Mouse (Mus musculus): ENCODE results near the gene Slc2a13. TPM values are rescaled to one million over a fixed set of nuclear protein-coding genes. Genes with fewer than 3 reads are reported as not detected.

The Slc2a13 gene
- total and polyA plus RNA-seq, 2 experiments from 2014 or later: 0.33 to 1.6 TPM

- Histone ChIP-seq H3K4me2 (ENCODE audit: low read depth, low read length) (no peak overlapping the region), H3K9ac (replicated peaks; ENCODE audit: low read depth, low read length) (no peak overlapping the region), H3K36me3 (replicated peaks; ENCODE audit: control insufficient read depth, insufficient read depth, low read length) (no peaks in the 10 kb centered on the region), H3K27ac (ENCODE audit: low read depth) (no peak overlapping the region), H3K4me3 (ENCODE audit: low read depth, low read length) (no peak overlapping the region), H3K27me3 (ENCODE audit: control insufficient read depth, insufficient read depth, low read length) (peaks cover 11% of the 10 kb centered on the region; the same call in 1 of the 2 replicates), H3K4me1 (ENCODE audit: control insufficient read depth, insufficient read depth) (no peaks in the 10 kb centered on the region; the same call in 1 of the 2 replicates), H3K9me3 (replicated peaks; ENCODE audit: control insufficient read depth, low read length) (no peaks in the 10 kb centered on the region)
- TF ChIP-seq EP300 (IDR thresholded peaks at IDR 0.05; ENCODE audit: low read depth) (no peak), CTCF (IDR thresholded peaks at IDR 0.05; ENCODE audit: low read depth) (no peak)
- 80% methylated on average over 8 of the region's 8 CpGs for WGBS
- DNase-seq (ENCODE audit: low spot score) (no peak), ATAC-seq (ENCODE audit: insufficient read depth, low read depth) (no peak)
These were observed 6.3 kb downstream of the Slc2a13 start for GRCm38 (mm10) chr15:91566784-91567183.

GRCm38 (mm10) chr15:91565025-91565605 lies 7.9 kb downstream of the Slc2a13 start:
- TF ChIP-seq EP300 (IDR thresholded peaks at IDR 0.05; ENCODE audit: low read depth): no peak
- no peak for TF ChIP-seq CTCF (IDR thresholded peaks at IDR 0.05; ENCODE audit: low read depth)
- WGBS: 89% methylated on average over 11 of the region's 11 CpGs

GRCm38 (mm10) chr15:91561728-91562127 lies 11.3 kb downstream of the Slc2a13 start:
- TF ChIP-seq CTCF (IDR thresholded peaks at IDR 0.05; ENCODE audit: low read depth) (no peak), EP300 (IDR thresholded peaks at IDR 0.05; ENCODE audit: low read depth) (no peak)
- H3K27me3 ChIP-seq (ENCODE audit: control insufficient read depth, insufficient read depth, low read length): no peaks in the 10 kb centered on the region
- no peak for ATAC-seq (ENCODE audit: insufficient read depth, low read depth)
- WGBS: 82% methylated on average over 6 of the region's 6 CpGs
- DNase-seq (ENCODE audit: low spot score): no peak
- no peaks in the 10 kb centered on the region for H3K4me1 ChIP-seq (ENCODE audit: control insufficient read depth, insufficient read depth)
- H3K4me2 ChIP-seq (ENCODE audit: low read depth, low read length): no peak overlapping the region
- H3K9ac ChIP-seq (replicated peaks; ENCODE audit: low read depth, low read length): no peak overlapping the region
- H3K9me3 ChIP-seq (replicated peaks; ENCODE audit: control insufficient read depth, low read length): no peaks in the 10 kb centered on the region
- H3K27ac ChIP-seq (ENCODE audit: low read depth): no peak overlapping the region
- H3K36me3 ChIP-seq (replicated peaks; ENCODE audit: control insufficient read depth, insufficient read depth, low read length): no peaks in the 10 kb centered on the region
- no peak overlapping the region for H3K4me3 ChIP-seq (ENCODE audit: low read depth, low read length)

More at GRCm38 (mm10) chr15:91565025-91565605, 7.9 kb downstream of the Slc2a13 start:
- DNase-seq (ENCODE audit: low spot score) (no peak), ATAC-seq (ENCODE audit: insufficient read depth, low read depth) (no peak)
- no peak overlapping the region for H3K27ac ChIP-seq (ENCODE audit: low read depth)
- no peak overlapping the region for H3K4me3 ChIP-seq (ENCODE audit: low read depth, low read length)
- no peaks in the 10 kb centered on the region for H3K36me3 ChIP-seq (replicated peaks; ENCODE audit: control insufficient read depth, insufficient read depth, low read length)
- no peaks in the 10 kb centered on the region for H3K9me3 ChIP-seq (replicated peaks; ENCODE audit: control insufficient read depth, low read length)
- no peaks in the 10 kb centered on the region for H3K27me3 ChIP-seq (ENCODE audit: control insufficient read depth, insufficient read depth, low read length)
- H3K4me1 ChIP-seq (ENCODE audit: control insufficient read depth, insufficient read depth): no peaks in the 10 kb centered on the region; the same call in 1 of the 2 replicates
- no peak overlapping the region for H3K4me2 ChIP-seq (ENCODE audit: low read depth, low read length)
- H3K9ac ChIP-seq (replicated peaks; ENCODE audit: low read depth, low read length): no peak overlapping the region

- WGBS: 79% methylated on average over 6 of the region's 6 CpGs
- no peak overlapping the region for H3K27ac ChIP-seq (ENCODE audit: low read depth)
- ATAC-seq (ENCODE audit: insufficient read depth, low read depth) (no peak), DNase-seq (ENCODE audit: low spot score) (no peak)
- no peaks in the 10 kb centered on the region for H3K9me3 ChIP-seq (replicated peaks; ENCODE audit: control insufficient read depth, low read length)
- H3K4me1 ChIP-seq (ENCODE audit: control insufficient read depth, insufficient read depth): no peaks in the 10 kb centered on the region
- no peak overlapping the region for H3K4me3 ChIP-seq (ENCODE audit: low read depth, low read length)
- no peak overlapping the region for H3K4me2 ChIP-seq (ENCODE audit: low read depth, low read length)
- TF ChIP-seq CTCF (IDR thresholded peaks at IDR 0.05; ENCODE audit: low read depth) (no peak), EP300 (IDR thresholded peaks at IDR 0.05; ENCODE audit: low read depth) (no peak)
- H3K9ac ChIP-seq (replicated peaks; ENCODE audit: low read depth, low read length): no peak overlapping the region
- H3K27me3 ChIP-seq (ENCODE audit: control insufficient read depth, insufficient read depth, low read length): no peaks in the 10 kb centered on the region
- H3K36me3 ChIP-seq (replicated peaks; ENCODE audit: control insufficient read depth, insufficient read depth, low read length): no peaks in the 10 kb centered on the region
These were observed 17.7 kb downstream of the Slc2a13 start for GRCm38 (mm10) chr15:91555336-91555736.

- Histone ChIP-seq H3K9me3 (replicated peaks; ENCODE audit: control insufficient read depth, low read length) (no peaks in the 10 kb centered on the region), H3K27me3 (ENCODE audit: control insufficient read depth, insufficient read depth, low read length) (no peaks in the 10 kb centered on the region), H3K27ac (ENCODE audit: low read depth) (no peak overlapping the region), H3K9ac (replicated peaks; ENCODE audit: low read depth, low read length) (no peak overlapping the region), H3K4me3 (ENCODE audit: low read depth, low read length) (no peak overlapping the region), H3K4me1 (ENCODE audit: control insufficient read depth, insufficient read depth) (no peaks in the 10 kb centered on the region), H3K36me3 (replicated peaks; ENCODE audit: control insufficient read depth, insufficient read depth, low read length) (no peaks in the 10 kb centered on the region), H3K4me2 (ENCODE audit: low read depth, low read length) (no peak overlapping the region)
- DNase-seq (ENCODE audit: low spot score) (no peak), ATAC-seq (ENCODE audit: insufficient read depth, low read depth) (no peak)
- TF ChIP-seq EP300 (IDR thresholded peaks at IDR 0.05; ENCODE audit: low read depth): no peak
- TF ChIP-seq CTCF (IDR thresholded peaks at IDR 0.05; ENCODE audit: low read depth): no peak
- WGBS: 77% methylated on average over 12 of the region's 12 CpGs
These were observed 24.3 kb downstream of the Slc2a13 start for GRCm38 (mm10) chr15:91548586-91549268.
